Mouse (Mus musculus) thymus, adult 2 months (tissue): ENCODE results near the gene Acsl5. TPM values are rescaled to one million over a fixed set of nuclear protein-coding genes. Genes with fewer than 3 reads are reported as not detected.

Experiments
- DNase-seq: peaks from one replicate; pipeline ENCODE4 v3.0.0; 2021
- H3K27ac ChIP-seq: fragments of 200-500 bp; 2 replicates; pipeline ENCODE4 v1.5.1; 2012; ENCODE audit warnings: low read length, control low read depth; ENCODE audit not compliant: control insufficient read depth, insufficient read depth
- H3K27me3 ChIP-seq: fragments of 200-500 bp; 2 replicates; pipeline ENCODE4 v1.6.1; 2012; ENCODE audit warnings: mild to moderate bottlenecking, low read length, moderate library complexity, mixed read lengths; ENCODE audit not compliant: control insufficient read depth, insufficient read depth
- H3K36me3 ChIP-seq: fragments of 200-500 bp; 2 replicates; pipeline ENCODE4 v1.6.1; 2012; ENCODE audit warnings: mild to moderate bottlenecking, low read length, moderate library complexity; ENCODE audit not compliant: control insufficient read depth, insufficient read depth
- H3K4me1 ChIP-seq: fragments of 200-500 bp; replicated peaks from 2 replicates; pipeline ENCODE4 v1.6.1; 2012; ENCODE audit warnings: low read length; ENCODE audit not compliant: control insufficient read depth, insufficient read depth
- H3K4me3 ChIP-seq: fragments of 200-500 bp; 2 replicates; pipeline ENCODE4 v1.5.1; 2012; ENCODE audit warnings: mild to moderate bottlenecking, low read length, control low read depth, moderate library complexity; ENCODE audit not compliant: control insufficient read depth, insufficient read depth
- CTCF ChIP-seq: fragments of 200-500 bp; IDR thresholded peaks from 2 replicates; pipeline ENCODE4 v1.5.1; 2012; ENCODE audit warnings: mild to moderate bottlenecking, control low read depth, low read length, moderate library complexity, borderline replicate concordance; ENCODE audit not compliant: control insufficient read depth, poor library complexity, insufficient read depth; ENCODE audit errors: extremely low read depth
- POLR2A ChIP-seq: fragments of 200-500 bp; IDR thresholded peaks from 2 replicates; pipeline ENCODE4 v1.6.1; 2012; ENCODE audit warnings: mild to moderate bottlenecking, low read length, control low read depth, moderate library complexity; ENCODE audit not compliant: control insufficient read depth, poor library complexity, insufficient read depth; ENCODE audit errors: extremely low read depth
- WGBS: fragments of 180-500 bp; shearing (Covaris S2); methylation state at CpG from one replicate; pipeline ENCODE4 v1.1.7; 2018; 5-methylcytosine and 5-hydroxymethylcytosine counted together
- polyA plus RNA-seq: library from polyadenylated mRNA; depleted of rRNA; stranded (reverse); fragments of >200 nt; gene quantifications from 2 replicates; pipeline ENCODE4 v1.2.3, GENCODE M21; 2012; rRNA removed

The Acsl5 gene
- polyA plus RNA-seq: 20.9 and 21.1 TPM in 2 replicates

- no peak for DNase-seq
- H3K4me3 ChIP-seq: no peak within 1 kb of the TSS
- no peak for TF ChIP-seq CTCF
- no peak for TF ChIP-seq POLR2A
- no peaks in the 10 kb centered on the region for H3K4me1 ChIP-seq
- H3K27me3 ChIP-seq: no peaks in the 10 kb centered on the region
- 85% methylated on average over 9 of the region's 9 CpGs for WGBS
- no peak within 1 kb of the TSS for H3K27ac ChIP-seq
- no peaks in the 10 kb centered on the region for H3K36me3 ChIP-seq
Measured at GRCm38 (mm10) chr19:55251383-55252124, at the start of gene Acsl5. TSS of gene Acsl5 (plus strand) at chr19:55251938.

DNA sequence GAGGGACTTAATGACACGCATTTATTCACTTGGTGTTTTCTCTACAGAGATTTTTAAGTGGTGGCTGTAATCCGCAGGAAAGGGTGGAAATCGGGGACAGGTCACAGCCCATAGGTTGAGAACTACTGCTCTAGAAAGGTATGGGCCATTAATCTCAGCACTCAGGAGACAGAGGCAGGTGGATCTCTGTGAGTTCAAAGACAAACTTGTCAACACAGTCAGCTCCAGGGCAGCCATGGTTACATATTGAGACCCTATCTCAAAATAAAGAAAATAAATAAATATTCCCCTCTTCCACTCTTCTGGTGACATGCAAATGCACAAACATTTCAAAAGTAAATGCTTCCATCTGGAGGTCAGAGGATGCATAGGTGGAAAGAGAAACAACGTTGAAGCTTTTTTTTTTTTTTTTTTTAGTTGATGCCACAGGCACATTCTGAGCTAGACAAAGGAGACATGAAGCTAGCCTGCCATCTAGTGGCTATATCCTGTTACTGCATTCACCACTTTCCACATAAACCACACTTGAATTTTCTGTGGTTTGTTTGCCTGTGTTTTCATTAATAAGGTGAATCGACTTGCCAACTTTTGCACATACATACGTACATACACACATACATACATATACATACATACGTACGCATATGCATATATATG, 45.1 kb upstream of the Acsl5 start:
- Histone ChIP-seq H3K4me3 (no peak overlapping the region), H3K27me3 (no peaks in the 10 kb centered on the region), H3K4me1 (no peaks in the 10 kb centered on the region), H3K27ac (no peak overlapping the region), H3K36me3 (no peaks in the 10 kb centered on the region)
- TF ChIP-seq POLR2A (no peak), CTCF (no peak)
- DNase-seq: peak; percentile 33
- 45% methylated on average over 8 of the region's 8 CpGs for WGBS

DNA sequence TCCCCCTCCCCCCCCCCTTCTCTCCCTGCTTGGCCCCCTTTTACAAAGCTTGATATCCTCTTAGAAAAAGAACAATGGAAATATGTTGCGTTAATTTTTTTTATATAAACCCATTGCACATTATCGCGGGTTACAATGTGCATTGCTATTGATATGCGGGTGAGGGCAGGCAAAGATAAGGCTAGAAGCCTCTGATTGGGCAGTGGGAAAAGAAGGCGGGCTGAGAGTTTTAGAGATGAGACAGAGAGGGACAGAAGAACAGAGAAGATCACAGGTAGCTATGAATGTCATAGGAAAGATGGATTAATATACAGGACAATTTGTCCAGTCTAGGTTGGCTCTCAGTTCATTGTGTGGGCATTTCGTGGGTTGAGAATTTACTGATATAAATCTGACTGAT, 44.5 kb upstream of the Acsl5 start:
- Histone ChIP-seq H3K36me3 (no peaks in the 10 kb centered on the region), H3K4me3 (no peak overlapping the region), H3K4me1 (no peaks in the 10 kb centered on the region), H3K27me3 (no peaks in the 10 kb centered on the region), H3K27ac (no peak overlapping the region)
- no peak for DNase-seq
- no peak for TF ChIP-seq POLR2A
- TF ChIP-seq CTCF: no peak
- 64% methylated on average over 6 of the region's 6 CpGs for WGBS

DNA sequence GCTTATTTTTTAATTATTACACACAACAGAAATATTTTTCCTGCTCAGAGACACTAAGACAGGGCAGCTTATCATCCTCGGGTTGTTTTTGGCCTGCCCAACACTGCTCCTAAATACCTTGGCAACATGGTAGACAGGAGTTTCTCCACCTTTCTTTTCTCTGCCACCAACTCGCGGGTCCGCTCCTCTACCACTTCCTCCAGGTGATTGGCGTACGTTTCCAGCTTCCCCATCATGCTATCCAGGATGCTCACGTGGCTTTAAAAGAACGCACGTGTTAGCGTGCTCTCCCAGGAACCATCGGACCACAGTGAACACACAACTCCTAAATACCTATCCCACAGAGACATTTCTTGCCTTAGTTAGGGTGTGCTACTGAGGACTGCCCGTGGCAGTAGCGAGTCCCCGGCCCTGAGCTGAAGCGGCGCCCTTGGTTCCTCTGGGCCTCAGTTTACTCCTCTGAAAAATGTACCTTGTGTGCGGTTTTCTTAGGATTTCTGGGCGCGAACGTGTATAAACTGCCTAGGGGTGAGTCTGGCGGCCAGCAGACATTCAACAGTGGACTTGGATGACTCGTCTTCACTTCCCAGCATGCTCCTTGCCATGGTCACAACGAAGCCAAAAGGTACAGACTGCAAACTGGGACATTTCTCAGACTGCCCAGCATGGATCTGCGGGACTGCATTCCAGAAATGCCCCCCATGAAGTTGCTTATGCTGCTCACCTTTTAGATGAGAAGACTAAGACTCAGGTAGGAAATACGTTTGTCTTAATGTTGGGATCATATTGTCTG, 43.8 kb upstream of the Acsl5 start:
- Histone ChIP-seq H3K4me3 (no peak overlapping the region), H3K4me1 (no peaks in the 10 kb centered on the region), H3K36me3 (no peaks in the 10 kb centered on the region), H3K27ac (no peak overlapping the region), H3K27me3 (no peaks in the 10 kb centered on the region)
- 49% methylated on average over 25 of the region's 25 CpGs for whole genome bisulfite sequencing
- no peak for DNase-seq
- TF ChIP-seq POLR2A (no peak), CTCF (no peak)

GRCm38 (mm10) chr19:55208654-55209053, 43.1 kb upstream of the Acsl5 start:
- 80% methylated on average over 4 of the region's 4 CpGs for WGBS
- Histone ChIP-seq H3K27me3 (no peaks in the 10 kb centered on the region), H3K27ac (no peak overlapping the region)

GRCm38 (mm10) chr19:55209084-55209483, 42.7 kb upstream of the Acsl5 start:
- no peak for DNase-seq
- Histone ChIP-seq H3K36me3 (no peaks in the 10 kb centered on the region), H3K27ac (no peak overlapping the region), H3K4me3 (no peak overlapping the region), H3K4me1 (no peaks in the 10 kb centered on the region), H3K27me3 (no peaks in the 10 kb centered on the region)
- TF ChIP-seq CTCF: no peak
- no peak for TF ChIP-seq POLR2A
- 89% methylated on average over 3 of the region's 3 CpGs for WGBS

More at GRCm38 (mm10) chr19:55208654-55209053, 43.1 kb upstream of the Acsl5 start:
- Histone ChIP-seq H3K4me1 (no peaks in the 10 kb centered on the region), H3K36me3 (no peaks in the 10 kb centered on the region), H3K4me3 (no peak overlapping the region)
- no peak for TF ChIP-seq CTCF
- no peak for TF ChIP-seq POLR2A
- no peak for DNase-seq
